8 mouse cellular contexts compared by ENCODE assay signal in genomic region chr5:150233154-150233886, GRCm38 (mm10).
DNase-seq lines count a peak whose midpoint lies in the region; ATAC-seq and TF ChIP-seq lines count a peak whose summit lies in the region.

No protein-coding gene starts in this region.

- no peaks in the 10 kb centered on the region for H3K4me1 ChIP-seq in hindbrain, embryonic 14.5 days (replicated peaks; ENCODE audit: control insufficient read depth, insufficient read depth, low read length)
- H3K4me1 ChIP-seq in lung, postnatal 0 days (ENCODE audit: insufficient read depth, low read depth, low read length): no peaks in the 10 kb centered on the region

- no peak overlapping the region for H3K9ac ChIP-seq in hindbrain, embryonic 14.5 days
- H3K9ac ChIP-seq in lung, postnatal 0 days (replicated peaks; ENCODE audit: low read depth): no peak overlapping the region

- ATAC-seq in hindbrain, embryonic 14.5 days (ENCODE audit: low FRiP score): peak; percentile 55; the same call in 1 of the 2 replicates
- ATAC-seq in lung, postnatal 0 days: peak; percentile 65

- TF ChIP-seq CTCF in lung, postnatal 0 days (IDR thresholded peaks at IDR 0.05): peak; percentile 87

- no peaks in the 10 kb centered on the region for H3K36me3 ChIP-seq in hindbrain, embryonic 14.5 days (replicated peaks; ENCODE audit: control insufficient read depth, insufficient read depth)
- no peaks in the 10 kb centered on the region for H3K36me3 ChIP-seq in lung, postnatal 0 days (ENCODE audit: insufficient read depth, low read length)

- TF ChIP-seq EP300 in lung, postnatal 0 days (IDR thresholded peaks at IDR 0.05): no peak

- DNase-seq in ZHBTc4 (ENCODE audit: low read depth, low spot score): peak; percentile 72
- peak; percentile 39 to 73 for DNase-seq in cerebellum, postnatal 4 days (ENCODE audit: low spot score in 2 of 2)
- DNase-seq in gastrocnemius, adult 18-20 months (ENCODE audit: low spot score): peak; percentile 67
- DNase-seq in hindbrain, embryonic 14.5 days (ENCODE audit: low spot score): peak; percentile 76
- peak; percentile 76 to 77 for DNase-seq in layer of hippocampus, postnatal 10 days (ENCODE audit: low spot score in 2 of 2)
- peak; percentile 79 for DNase-seq in lung, postnatal 0 days (ENCODE audit: low spot score)
- peak; percentile 46 for DNase-seq in ovary, postnatal 36 days (ENCODE audit: low spot score)
- peak; percentile 54 for DNase-seq in thymus, postnatal 25 days

- 58% methylated on average over 17 of the region's 17 CpGs for WGBS in hindbrain, embryonic 14.5 days
- 48% methylated on average over 17 of the region's 17 CpGs for WGBS in lung, postnatal 0 days

- H3K27ac ChIP-seq in hindbrain, embryonic 14.5 days: no peak overlapping the region
- no peak overlapping the region for H3K27ac ChIP-seq in lung, postnatal 0 days (ENCODE audit: low read length)

- H3K4me3 ChIP-seq in hindbrain, embryonic 14.5 days (replicated peaks; ENCODE audit: low read length): no peak overlapping the region
- no peak overlapping the region for H3K4me3 ChIP-seq in lung, postnatal 0 days (ENCODE audit: low read depth, low read length)

- H3K27me3 ChIP-seq in hindbrain, embryonic 14.5 days (ENCODE audit: control insufficient read depth, insufficient read depth, low read length): no peaks in the 10 kb centered on the region
- H3K27me3 ChIP-seq in lung, postnatal 0 days (replicated peaks; ENCODE audit: insufficient read depth, low read length): no peaks in the 10 kb centered on the region

- peak overlapping the region; percentile 6; the same call in 1 of the 2 replicates for H3K4me2 ChIP-seq in hindbrain, embryonic 14.5 days (replicated peaks)
- H3K4me2 ChIP-seq in lung, postnatal 0 days (replicated peaks; ENCODE audit: low read depth, low read length): no peak overlapping the region

- H3K9me3 ChIP-seq in hindbrain, embryonic 14.5 days (ENCODE audit: control insufficient read depth, low read length): no peaks in the 10 kb centered on the region
- no peaks in the 10 kb centered on the region for H3K9me3 ChIP-seq in lung, postnatal 0 days (ENCODE audit: low read length)
